Comparison of ENCODE assay signal across 26 mouse cellular contexts in the genomic region with DNA sequence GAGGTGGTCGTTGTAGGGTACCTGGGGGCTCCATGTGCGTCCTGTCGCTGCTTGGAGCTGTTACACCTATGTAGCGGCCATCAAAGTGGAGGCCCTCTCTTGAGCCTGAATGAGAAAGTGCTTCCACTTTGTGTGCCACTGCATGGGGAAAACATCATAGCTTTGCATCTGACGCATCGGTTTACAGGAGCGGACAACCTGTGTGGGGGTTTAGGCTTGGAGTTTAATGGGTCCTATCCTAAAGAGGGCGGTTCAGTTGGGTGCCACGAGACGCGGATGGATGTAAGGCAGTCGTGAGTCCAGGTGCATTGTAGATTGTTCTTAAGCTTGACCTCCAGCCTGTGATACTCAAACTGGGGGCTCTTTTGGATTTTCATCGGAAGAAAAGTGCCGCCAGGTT. TPM values are rescaled to one million over a fixed set of nuclear protein-coding genes. Genes with fewer than 3 reads are reported as not detected.
"Had no signal": no experiment of that assay in that cellular context is flagged by ENCODE, and none has a peak within 500 bp of the region (broad histone marks: within the 10 kb centered on the region; RNA-seq: fewer than 3 reads in every experiment).

No protein-coding gene starts in this region.

- H3K9me3 ChIP-seq: limb, embryonic 12.5 days; limb, embryonic 15.5 days had no signal

- H3K9ac ChIP-seq: limb, embryonic 12.5 days; limb, embryonic 15.5 days; liver, embryonic 14.5 days; liver, postnatal 0 days; lung, embryonic 14.5 days had no signal

- H3K4me2 ChIP-seq: limb, embryonic 12.5 days; limb, embryonic 15.5 days; liver, embryonic 11.5 days; lung, embryonic 14.5 days; midbrain, embryonic 11.5 days had no signal

- H3K27ac ChIP-seq: kidney, postnatal 0 days; limb, embryonic 12.5 days; limb, embryonic 15.5 days; liver, embryonic 14.5 days; macrophage had no signal

- DNase-seq: kidney, adult 2 months; kidney, postnatal 25 days; liver, postnatal 0 days; lung, embryonic 14.5 days; midbrain, embryonic 14.5 days; thymus, postnatal 25 days had no signal

- H3K4me3 ChIP-seq: limb, embryonic 12.5 days; limb, embryonic 15.5 days had no signal

- H3K4me1 ChIP-seq: limb, embryonic 12.5 days; limb, embryonic 15.5 days had no signal

- H3K36me3 ChIP-seq: limb, embryonic 12.5 days; limb, embryonic 15.5 days had no signal

- ATAC-seq: liver, postnatal 0 days; lung, postnatal 0 days had no signal

RNA-seq across cellular contexts. Expression of gene Nlrp12, which starts 30.7 kb away (rescaled TPM):
- total RNA-seq: left cerebral cortex, adult 8-10 months; megakaryocyte-erythroid progenitor cell, adult 5-6 weeks had no signal
- polyA plus RNA-seq: kidney, embryonic 14.5 days; kidney, postnatal 0 days; large intestine, adult 2 months; limb, embryonic 12.5 days; limb, embryonic 15.5 days; lung, embryonic 14.5 days; midbrain, embryonic 11.5 days; midbrain, embryonic 14.5 days; neural tube, embryonic 11.5 days; neural tube, embryonic 14.5 days; thymus, postnatal 0 days had no signal

RNA-seq across cellular contexts. Expression of gene AU018091, which starts 49.9 kb away (rescaled TPM):
- total RNA-seq: layer of hippocampus, adult 8-10 months; layer of hippocampus, postnatal 10 days; left cerebral cortex, adult 8-10 months; left cerebral cortex, postnatal 14 days; megakaryocyte-erythroid progenitor cell, adult 5-6 weeks; midbrain, postnatal 0 days had no signal
- polyA plus RNA-seq: kidney, adult 2 months; kidney, embryonic 14.5 days; kidney, postnatal 0 days; large intestine, adult 2 months; liver, embryonic 11.5 days; liver, embryonic 14.5 days; liver, postnatal 0 days; lung, embryonic 14.5 days; macrophage; midbrain, embryonic 14.5 days; midbrain, postnatal 0 days; neural tube, embryonic 11.5 days; neural tube, embryonic 14.5 days; small intestine, adult 2 months; thymus, postnatal 0 days had no signal
